Mouse (Mus musculus): ENCODE data around the gene Pomc. TPM values are rescaled to one million over a fixed set of nuclear protein-coding genes. Genes with fewer than 3 reads are reported as not detected.

The Pomc gene
- not detected in 2 replicates for polyA plus RNA-seq (2012)

DNA sequence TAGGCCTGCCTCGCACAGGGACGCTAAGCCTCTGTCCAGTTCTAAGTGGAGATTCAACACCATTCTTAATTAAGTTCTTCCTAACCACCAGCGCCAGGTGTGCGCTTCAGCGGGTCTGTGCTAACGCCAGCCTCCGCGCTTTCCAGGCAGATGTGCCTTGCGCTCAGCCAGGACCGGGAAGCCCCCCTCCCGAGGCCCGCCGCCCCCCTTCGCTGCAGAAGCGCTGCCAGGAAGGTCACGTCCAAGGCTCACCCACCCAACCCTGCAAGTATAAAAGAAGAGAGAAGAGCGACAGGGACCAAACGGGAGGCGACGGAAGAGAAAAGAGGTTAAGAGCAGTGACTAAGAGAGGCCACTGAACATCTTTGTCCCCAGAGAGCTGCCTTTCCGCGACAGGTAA lies at the start of gene Pomc:
TSS of gene Pomc (plus strand) at position 301 of the 400 bp plus-strand sequence.
- no peak for TF ChIP-seq GATA1 (IDR thresholded peaks at IDR 0.05; ENCODE audit: low read length)

DNA sequence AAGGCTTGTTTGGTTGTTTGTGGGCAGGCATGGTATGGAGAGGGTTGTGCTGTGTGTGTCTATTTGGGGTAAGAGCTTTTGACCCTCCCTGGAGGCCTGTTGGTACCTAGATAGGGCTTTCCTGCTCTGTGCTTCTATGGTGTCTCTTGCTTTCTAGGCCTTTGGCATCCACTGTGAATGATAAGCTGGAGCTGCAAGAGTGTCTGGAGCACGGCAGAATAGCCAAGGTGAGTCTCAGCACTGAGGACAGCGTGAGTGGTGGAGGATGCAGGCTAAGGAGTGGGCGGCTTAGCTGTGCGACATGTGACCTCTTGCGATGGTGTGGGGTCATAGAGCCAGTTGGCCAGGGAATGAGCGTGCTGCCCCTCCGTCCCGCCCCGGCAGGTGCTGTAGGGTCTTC lies 49.3 kb upstream of the Pomc start:
- no peak for TF ChIP-seq GATA1 (IDR thresholded peaks at IDR 0.05; ENCODE audit: low read length)

DNA sequence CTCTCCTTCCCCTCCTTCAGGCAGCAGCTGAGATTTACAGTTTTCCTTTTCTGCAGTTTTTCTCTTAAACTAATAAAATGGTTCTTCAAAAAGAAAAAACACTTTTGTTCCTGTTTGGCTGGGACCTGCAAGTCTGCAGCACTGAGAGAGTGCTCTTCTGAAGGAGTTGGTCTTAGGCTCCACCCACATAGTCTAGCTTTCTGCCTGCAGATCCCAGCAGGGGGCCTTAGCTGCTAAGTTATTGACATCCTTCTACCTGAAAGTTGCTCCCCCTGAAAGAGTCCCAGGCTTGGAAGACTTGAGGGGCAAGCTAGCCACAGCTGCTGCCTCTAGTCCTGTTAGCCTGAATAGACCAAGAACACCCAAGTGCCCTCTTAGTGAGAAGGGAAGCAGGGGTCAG lies 48.4 kb upstream of the Pomc start:
- no peak for TF ChIP-seq GATA1 (IDR thresholded peaks at IDR 0.05; ENCODE audit: low read length)

DNA sequence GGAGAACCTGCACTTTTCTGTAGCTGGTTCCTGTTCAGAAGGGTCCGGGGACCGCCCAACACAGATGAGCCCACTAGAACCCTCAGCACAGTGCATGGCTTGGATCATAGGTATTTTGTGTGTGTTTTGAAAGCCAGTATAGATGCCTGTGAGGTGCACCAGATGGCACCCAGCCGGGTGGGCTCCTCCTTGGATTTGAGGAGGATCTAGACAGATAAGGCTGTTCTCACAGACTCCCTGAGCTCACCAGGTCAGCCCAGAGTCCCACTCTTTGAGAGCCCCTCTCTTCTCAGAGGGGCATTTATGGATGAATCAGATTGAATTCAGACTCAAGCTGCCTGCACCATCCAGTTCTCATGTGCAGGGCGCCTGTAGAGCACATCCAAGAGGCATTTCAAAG lies 47.7 kb upstream of the Pomc start:
- TF ChIP-seq GATA1 (IDR thresholded peaks at IDR 0.05; ENCODE audit: low read length) = no peak

DNA sequence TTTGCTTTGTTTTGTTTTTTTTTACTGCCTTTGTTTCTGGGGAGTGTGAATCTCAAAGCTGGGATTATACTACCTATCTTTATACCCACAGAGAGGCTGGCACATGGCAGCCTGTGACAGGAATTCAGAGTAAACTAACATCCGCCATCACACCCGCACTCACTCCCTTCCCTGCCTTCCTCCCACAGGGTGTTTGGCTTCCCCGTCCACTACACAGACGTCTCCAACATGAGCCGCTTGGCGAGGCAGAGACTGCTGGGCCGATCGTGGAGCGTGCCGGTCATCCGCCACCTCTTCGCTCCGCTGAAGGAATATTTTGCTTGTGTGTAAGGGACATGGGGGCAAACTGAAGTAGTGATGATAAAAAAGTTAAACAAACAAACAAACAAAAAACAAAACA lies 47.3 kb upstream of the Pomc start:
- no peak for TF ChIP-seq GATA1 (IDR thresholded peaks at IDR 0.05; ENCODE audit: low read length)

DNA sequence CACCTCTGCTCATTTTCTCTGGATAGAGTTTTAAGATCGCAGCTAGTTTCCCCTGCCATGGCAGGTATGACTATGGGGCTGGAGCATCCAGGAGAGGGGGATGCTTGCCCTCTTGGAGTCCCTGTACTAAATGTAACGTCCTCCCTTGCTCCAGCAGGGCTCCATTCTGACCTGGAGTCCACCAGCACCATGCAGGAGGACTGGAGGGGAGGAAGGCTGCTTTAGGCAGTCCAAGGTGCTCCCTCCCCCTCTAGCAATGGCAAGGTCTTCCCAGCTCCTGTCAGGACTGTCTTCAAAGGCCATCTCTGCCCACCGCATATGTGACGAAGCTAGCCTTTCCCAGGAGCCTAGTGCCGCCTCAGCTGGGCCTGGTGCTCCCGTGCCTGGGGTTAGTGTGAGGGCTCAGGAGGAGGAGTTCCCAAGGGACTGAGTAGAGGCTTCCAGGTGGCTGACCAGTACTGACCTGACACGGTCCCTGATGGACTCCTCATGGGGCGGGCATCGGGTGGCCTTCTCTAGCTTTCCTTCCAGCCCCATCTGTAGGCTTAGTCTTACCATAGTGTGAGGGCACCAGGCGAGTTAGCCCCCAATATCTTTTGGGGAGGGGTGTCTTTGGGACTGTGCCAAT lies 44.2 kb upstream of the Pomc start:
- TF ChIP-seq GATA1 (IDR thresholded peaks at IDR 0.05; ENCODE audit: low read length) = no peak

DNA sequence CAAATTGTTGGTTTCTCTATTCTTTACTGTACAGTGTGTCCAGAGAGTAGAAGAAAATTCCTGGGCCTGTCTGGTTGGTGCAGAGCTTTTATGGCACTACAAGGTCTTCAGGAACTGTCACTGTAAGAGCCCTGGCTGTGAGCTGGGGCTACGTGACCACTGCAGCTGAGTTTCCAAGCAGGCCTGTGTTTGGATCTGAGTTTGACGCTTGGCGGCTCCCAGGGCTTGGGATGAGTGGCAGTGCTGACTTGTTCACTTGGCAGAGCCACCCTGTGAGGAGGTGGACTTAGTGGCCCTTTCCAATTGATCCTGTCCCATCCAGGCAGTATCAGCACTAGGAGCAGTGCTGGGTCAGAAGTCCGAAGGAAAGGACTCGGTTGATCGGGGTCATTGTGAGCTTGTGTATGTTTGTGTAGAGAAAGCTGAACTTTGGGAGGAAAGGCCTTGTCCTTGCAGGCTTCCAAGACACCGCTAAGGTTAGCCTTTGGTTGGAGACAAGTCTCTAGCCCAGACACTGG lies 42.9 kb upstream of the Pomc start:
- no peak for TF ChIP-seq GATA1 (IDR thresholded peaks at IDR 0.05; ENCODE audit: low read length)

DNA sequence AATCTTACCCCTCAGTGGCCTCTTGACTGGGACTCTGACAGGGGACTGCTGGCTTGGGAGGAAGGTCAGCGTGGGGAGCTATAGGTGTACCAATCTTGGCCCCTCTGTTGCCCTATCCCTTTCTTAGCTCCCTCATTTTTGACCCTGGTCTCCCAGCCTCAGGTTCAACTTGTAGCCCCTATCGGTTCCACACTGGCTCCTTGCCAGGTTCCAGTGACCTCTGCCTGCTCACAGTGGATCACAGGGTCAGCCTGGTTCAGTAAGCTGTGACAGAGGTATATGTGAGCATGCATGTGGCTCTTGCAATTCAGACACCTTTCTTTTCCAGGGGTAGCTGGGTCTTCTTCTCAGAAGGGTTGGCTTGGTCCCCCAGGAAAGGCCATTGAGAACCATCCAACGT lies 38.9 kb upstream of the Pomc start:
- TF ChIP-seq GATA1 (IDR thresholded peaks at IDR 0.05; ENCODE audit: low read length) = no peak

DNA sequence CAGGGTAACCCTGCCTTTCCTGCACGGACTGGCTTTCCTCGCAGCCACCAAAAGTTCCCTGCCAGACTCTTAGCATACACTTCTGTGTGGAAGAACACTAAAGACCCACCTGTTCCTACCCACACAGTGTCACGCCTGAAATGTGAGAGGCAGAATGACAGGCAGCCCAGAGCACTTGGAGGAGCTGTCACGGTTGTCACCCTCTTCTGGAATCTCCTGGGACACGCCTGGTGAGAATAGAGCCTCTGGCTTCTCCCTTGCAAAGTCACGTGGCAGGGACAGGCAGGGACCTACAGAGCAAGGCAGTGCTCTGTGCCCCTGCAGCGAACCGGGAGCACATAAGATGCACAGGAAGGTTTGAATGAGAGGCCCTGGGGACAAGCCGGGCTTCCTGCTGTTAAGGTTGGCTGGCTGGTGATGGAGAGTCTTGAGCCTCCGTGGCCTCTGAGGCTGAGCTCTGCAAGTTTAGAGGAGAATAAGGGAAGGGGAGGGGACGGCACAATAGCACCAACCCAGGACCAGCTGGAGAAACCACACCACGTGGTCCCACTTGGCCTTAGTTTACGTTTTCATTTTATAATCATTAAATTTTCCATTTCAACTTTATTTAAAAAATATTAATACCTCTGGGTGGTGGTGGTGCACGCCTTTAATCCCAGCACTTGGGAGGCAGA lies 36.9 kb upstream of the Pomc start:
- no peak for TF ChIP-seq GATA1 (IDR thresholded peaks at IDR 0.05; ENCODE audit: low read length)

DNA sequence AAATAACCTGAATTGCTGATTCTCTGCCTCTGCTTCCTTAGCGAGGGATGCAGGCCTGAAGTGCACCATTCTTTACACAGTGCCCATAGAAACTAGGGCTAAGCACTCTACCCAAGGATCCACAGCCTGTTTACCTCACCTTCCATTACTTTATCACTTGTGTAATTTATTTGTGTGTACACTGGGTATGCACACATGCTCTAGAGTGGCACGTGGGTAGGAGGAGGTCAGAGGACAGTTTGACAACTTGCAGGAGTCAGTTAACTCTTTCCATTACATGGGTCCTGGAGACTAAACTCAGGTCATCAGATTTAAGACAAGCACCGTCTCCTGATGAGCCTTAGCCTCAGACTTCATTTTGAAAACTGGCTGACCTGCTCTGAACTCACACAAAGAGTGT lies 36.2 kb upstream of the Pomc start:
- no peak for TF ChIP-seq GATA1 (IDR thresholded peaks at IDR 0.05; ENCODE audit: low read length)

DNA sequence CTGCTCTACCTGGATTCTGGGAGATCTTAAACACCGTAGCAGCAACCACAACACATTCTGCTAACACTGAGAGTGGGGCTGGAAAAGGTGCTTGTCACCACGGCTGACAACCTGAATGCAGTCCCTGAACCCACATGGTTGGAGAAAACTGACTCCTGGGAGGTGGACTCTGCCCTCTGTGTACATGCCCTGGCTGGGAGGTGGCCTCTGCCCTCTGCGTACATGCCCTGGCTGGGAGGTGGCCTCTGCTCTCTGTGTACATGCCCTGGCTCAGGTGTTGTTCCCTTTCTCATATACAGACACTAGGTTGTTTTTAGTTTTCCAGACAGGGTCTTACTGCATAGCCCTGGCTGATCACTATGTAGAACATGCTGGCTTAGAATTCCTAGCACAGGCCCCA lies 35.3 kb upstream of the Pomc start:
- TF ChIP-seq GATA1 (IDR thresholded peaks at IDR 0.05; ENCODE audit: low read length) = no peak

DNA sequence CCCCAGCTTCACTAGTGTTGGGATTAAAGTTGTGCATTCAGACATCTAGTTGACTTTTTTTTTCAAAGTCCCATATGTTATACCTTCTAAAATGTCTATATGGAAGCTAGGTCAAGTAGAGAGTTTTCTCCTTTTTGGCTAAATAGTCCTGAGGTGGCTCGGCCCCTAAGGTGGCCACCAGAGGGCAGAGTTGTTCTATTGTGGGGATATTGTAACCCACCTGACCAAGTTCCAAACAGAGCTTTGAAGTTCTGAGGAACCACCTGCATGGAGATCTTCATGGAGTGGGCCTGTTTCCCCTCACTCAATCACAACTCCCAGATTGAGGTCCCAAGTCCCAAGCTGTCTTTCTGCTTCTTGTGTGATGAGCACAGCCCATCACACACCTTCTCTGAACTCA lies 28.6 kb upstream of the Pomc start:
- TF ChIP-seq GATA1 (IDR thresholded peaks at IDR 0.05; ENCODE audit: low read length) = no peak

DNA sequence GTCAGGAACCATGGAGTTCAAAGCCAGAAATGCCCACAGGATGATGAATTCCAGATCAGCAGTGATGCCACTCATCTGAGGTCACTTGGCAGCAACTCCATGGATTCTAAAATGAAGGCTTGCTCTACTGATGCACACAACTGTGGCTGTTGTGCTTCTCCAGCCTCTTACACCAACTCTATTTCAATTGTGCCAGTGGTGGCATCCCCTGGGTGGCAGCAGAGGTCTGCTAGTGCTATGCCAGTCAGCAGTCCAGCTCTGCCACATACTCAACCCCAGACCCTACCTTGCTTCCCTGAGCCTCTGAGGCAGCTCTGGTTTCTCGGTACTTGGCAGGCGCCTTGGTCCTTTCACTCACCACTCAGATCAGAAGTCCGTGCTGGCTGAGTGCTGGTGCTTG lies 25.9 kb upstream of the Pomc start:
- no peak for TF ChIP-seq GATA1 (IDR thresholded peaks at IDR 0.05; ENCODE audit: low read length)

DNA sequence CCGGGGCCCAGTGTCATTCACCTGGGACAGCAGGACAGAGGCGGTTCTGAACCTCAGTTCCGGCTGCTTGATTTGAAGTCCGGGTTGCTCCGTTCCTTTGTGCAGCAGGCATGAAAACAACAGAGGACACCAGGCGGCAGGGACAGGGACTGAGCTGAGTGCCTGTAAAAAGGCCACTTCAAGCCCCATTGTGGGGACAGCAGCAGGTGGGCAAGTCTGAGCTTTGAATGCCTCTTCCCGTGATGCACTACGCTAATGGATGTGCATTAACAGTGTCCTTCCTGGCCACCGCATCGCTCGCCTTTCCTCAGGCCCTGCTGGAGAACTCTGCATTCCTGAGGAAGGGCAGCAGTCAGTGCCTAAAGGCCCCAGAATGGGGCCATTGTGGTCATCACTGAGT lies 12.7 kb upstream of the Pomc start:
- no peak for TF ChIP-seq GATA1 (IDR thresholded peaks at IDR 0.05; ENCODE audit: low read length)

DNA sequence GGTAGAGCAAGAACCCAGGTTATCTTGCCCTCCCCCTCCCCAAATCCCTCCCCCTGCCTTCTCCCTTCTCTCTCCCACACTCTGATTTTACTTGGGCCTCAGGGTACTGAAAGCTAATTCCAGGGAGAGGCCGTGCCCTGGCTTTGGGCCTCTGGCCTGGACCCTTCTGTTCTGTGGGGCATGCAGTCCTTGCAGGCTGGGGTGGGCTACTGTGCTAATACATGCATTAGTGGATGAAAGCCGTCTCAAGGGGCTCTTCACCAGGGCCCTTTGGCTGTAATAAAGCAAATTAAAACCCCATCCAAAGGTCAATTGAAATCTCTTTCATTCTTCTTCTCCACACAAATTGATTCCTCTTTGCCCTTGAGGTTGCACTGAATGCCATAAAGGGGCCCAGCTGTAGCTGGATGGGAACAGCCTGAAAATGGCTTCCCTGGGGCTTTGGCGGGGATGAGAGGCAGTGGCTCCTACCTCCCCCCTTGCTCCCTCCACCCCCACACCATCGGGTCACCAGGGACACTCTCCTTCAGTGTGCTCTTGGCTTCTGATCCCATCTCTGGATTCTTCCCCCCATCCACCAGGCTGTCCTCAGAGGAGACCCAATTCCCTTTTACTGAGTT lies 10.2 kb upstream of the Pomc start:
- TF ChIP-seq GATA1 (IDR thresholded peaks at IDR 0.05; ENCODE audit: low read length) = no peak

DNA sequence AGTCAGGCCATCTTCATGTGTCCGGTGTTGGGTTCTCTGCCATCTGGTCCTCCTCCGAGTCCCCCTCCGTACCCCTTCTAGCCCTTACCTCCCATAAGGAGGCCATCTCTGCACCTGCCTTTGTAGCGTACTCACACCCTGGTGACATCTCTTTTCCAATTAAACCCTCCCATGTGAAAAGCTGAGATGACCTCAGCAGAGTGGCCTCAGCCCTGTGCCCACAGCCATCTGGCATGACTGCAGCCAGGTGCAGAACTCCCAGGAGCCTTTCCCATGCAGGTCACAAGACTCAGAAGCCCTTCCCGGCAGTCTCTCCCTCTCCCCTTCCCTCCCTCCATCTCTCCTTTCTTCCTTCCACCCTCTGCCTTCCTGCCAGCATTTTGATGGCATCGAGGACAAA lies 7.2 kb upstream of the Pomc start:
- no peak for TF ChIP-seq GATA1 (IDR thresholded peaks at IDR 0.05; ENCODE audit: low read length)

DNA sequence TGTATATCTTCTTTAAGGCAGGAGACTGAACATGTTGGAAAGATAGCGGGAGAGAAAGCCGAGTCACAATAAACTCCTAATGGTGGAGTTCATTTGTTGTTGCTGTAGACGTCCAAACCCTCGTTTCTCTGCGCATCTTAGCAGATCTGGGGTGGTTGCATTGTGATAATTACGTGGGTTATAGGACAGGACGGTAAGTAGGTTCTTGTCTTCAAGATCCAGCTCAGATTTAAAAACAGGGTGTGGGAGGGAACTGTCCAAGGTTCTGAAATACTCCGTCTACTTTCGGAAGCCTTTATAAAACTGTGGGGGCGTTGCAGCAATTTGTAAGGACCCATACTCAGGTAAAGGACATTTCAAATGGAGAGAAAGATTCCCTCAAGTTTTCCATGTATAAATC lies 620 bp downstream of the Pomc start:
- no peak for TF ChIP-seq GATA1 (IDR thresholded peaks at IDR 0.05; ENCODE audit: low read length)
